Mouse (Mus musculus): ENCODE measurements around the gene Dnajc12.
"Not testable (repeated sequence)": the region's sequence is repeated elsewhere in the genome, so short reads cannot be mapped to it uniquely, and the experiment has no call there.

Dnajc12 gene

GRCm38 (mm10) chr10:63382372-63383279 lies at the start of gene Dnajc12:
Gene Dnajc12 (plus strand): TSS chr10:63382443.
- peak; percentile 80 to 95 for DNase-seq (ENCODE audit: inconsistent age in 2 of 2, low spot score in 1 of 2)

GRCm38 (mm10) chr10:63336901-63337300 lies 45.3 kb upstream of the Dnajc12 start:
- peak; percentile 16 to 47 for DNase-seq (ENCODE audit: inconsistent age in 2 of 2, low spot score in 1 of 2)

GRCm38 (mm10) chr10:63337326-63337725 lies 44.9 kb upstream of the Dnajc12 start:
- peak in 1 of 2 experiments; percentile 56 for DNase-seq (ENCODE audit: inconsistent age in 2 of 2, low spot score in 1 of 2)

GRCm38 (mm10) chr10:63337951-63338836 lies 44.0 kb upstream of the Dnajc12 start:
- peak; percentile 75 to 85 for DNase-seq (ENCODE audit: inconsistent age in 2 of 2, low spot score in 1 of 2)

- DNase-seq (ENCODE audit: inconsistent age in 2 of 2, low spot score in 1 of 2) = peak; percentile 93 to 97
These were observed 43.2 kb upstream of the Dnajc12 start for GRCm38 (mm10) chr10:63338914-63339643.

GRCm38 (mm10) chr10:63341351-63341750 lies 40.9 kb upstream of the Dnajc12 start:
- no peak for DNase-seq (ENCODE audit: inconsistent age in 2 of 2, low spot score in 1 of 2)

GRCm38 (mm10) chr10:63344751-63345150 lies 37.5 kb upstream of the Dnajc12 start:
- no peak for DNase-seq (ENCODE audit: inconsistent age in 2 of 2, low spot score in 1 of 2)

- no peak for DNase-seq (ENCODE audit: inconsistent age in 2 of 2, low spot score in 1 of 2)
These were observed 34.0 kb upstream of the Dnajc12 start for GRCm38 (mm10) chr10:63348291-63348690.

- no peak for DNase-seq (ENCODE audit: inconsistent age in 2 of 2, low spot score in 1 of 2)
These were observed 31.6 kb upstream of the Dnajc12 start for GRCm38 (mm10) chr10:63350666-63351065.

GRCm38 (mm10) chr10:63351099-63351498 lies 31.1 kb upstream of the Dnajc12 start:
- not testable (repeated sequence) for DNase-seq (ENCODE audit: inconsistent age in 2 of 2, low spot score in 1 of 2)

GRCm38 (mm10) chr10:63352111-63352510 lies 30.1 kb upstream of the Dnajc12 start:
- no peak for DNase-seq (ENCODE audit: inconsistent age in 2 of 2, low spot score in 1 of 2)

GRCm38 (mm10) chr10:63360502-63360901 lies 21.7 kb upstream of the Dnajc12 start:
- DNase-seq (ENCODE audit: inconsistent age in 2 of 2, low spot score in 1 of 2) = no peak

- no peak for DNase-seq (ENCODE audit: inconsistent age in 2 of 2, low spot score in 1 of 2)
These were observed 16.3 kb upstream of the Dnajc12 start for GRCm38 (mm10) chr10:63365918-63366455.

- DNase-seq (ENCODE audit: inconsistent age in 2 of 2, low spot score in 1 of 2) = no peak
These were observed 14.9 kb upstream of the Dnajc12 start for GRCm38 (mm10) chr10:63367386-63367785.

GRCm38 (mm10) chr10:63368041-63368440 lies 14.2 kb upstream of the Dnajc12 start:
- DNase-seq (ENCODE audit: inconsistent age in 2 of 2, low spot score in 1 of 2) = no peak

- no peak for DNase-seq (ENCODE audit: inconsistent age in 2 of 2, low spot score in 1 of 2)
These were observed 5.9 kb upstream of the Dnajc12 start for GRCm38 (mm10) chr10:63376303-63376702.

GRCm38 (mm10) chr10:63377468-63377867 lies 4.8 kb upstream of the Dnajc12 start:
- peak; percentile 64 to 88 for DNase-seq (ENCODE audit: inconsistent age in 2 of 2, low spot score in 1 of 2)

- DNase-seq (ENCODE audit: inconsistent age in 2 of 2, low spot score in 1 of 2) = no peak
These were observed 3.1 kb upstream of the Dnajc12 start for GRCm38 (mm10) chr10:63378948-63379680.

GRCm38 (mm10) chr10:63381498-63382280 lies 554 bp upstream of the Dnajc12 start, which contains the start of gene Sirt1:
Gene Sirt1 (minus strand): TSS chr10:63381704.
- DNase-seq (ENCODE audit: inconsistent age in 2 of 2, low spot score in 1 of 2) = peak; percentile 27 to 55

Data from adrenal gland, adult (tissue).